Mouse (Mus musculus) cerebellum, adult 11 months (tissue): ENCODE measurements around the gene Slc38a1.

Experiments
- DNase-seq: peaks from one replicate; pipeline ENCODE4 v3.0.0; 2022

Gene Slc38a1

DNA sequence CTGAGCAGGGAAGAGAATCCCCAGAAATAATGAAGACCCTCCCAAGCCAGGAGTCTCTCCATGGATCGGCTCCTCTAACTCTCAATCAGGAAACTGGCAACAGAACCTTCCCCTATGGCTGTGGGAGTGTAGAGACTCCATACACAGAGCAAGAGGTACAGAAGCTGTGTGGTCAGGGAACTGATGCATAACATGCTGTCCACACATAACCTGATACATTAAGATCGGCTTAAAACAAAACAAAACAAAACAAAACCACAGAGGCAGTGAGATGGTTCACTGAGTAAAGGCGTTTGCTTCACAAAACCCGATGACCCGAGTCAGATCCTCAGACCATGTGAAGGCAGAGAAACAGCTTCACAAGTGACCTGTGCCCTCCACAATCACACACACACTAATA, 35.3 kb downstream of the Slc38a1 start:
- DNase-seq: no peak

DNA sequence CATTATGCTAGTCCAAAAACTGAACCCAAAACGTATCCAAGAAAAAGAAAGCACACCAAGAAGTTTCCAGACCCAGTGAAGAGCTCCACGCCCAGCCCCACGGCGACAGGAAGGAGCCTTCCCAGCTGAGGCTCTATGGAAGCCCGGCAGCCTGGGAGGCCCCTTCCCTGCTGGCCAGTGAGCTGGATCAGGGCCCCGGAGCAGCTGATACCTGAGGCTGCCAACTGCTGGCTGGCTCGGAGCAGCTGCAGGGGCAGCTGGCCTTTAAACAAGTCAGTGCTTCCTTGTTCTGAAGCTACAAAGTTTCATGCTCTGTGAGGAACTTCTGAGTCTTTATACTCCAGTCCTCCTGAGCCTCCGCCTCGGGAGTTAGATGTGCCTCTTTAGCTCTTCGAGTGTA, 38.4 kb downstream of the Slc38a1 start:
- DNase-seq: peak; percentile 22

DNA sequence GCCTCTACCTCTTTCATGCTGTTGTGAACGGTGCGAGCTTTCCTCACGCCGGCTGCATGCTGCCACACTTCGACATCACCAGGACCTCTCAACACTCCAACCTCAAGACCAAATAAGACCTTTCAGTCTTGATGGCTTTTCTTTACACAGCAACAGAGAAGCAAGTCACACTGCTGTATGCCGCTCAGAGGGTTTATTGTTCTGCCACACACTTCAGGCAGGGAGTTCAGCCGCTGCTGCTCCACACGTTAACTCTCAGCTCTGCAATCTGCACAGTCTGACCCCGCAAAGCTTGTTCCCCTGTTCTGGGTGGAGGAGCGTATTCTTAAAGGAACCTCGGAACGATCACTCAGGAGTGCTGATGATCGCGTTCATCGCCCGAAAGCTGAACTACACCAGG, 40.7 kb downstream of the Slc38a1 start:
- no peak for DNase-seq

DNA sequence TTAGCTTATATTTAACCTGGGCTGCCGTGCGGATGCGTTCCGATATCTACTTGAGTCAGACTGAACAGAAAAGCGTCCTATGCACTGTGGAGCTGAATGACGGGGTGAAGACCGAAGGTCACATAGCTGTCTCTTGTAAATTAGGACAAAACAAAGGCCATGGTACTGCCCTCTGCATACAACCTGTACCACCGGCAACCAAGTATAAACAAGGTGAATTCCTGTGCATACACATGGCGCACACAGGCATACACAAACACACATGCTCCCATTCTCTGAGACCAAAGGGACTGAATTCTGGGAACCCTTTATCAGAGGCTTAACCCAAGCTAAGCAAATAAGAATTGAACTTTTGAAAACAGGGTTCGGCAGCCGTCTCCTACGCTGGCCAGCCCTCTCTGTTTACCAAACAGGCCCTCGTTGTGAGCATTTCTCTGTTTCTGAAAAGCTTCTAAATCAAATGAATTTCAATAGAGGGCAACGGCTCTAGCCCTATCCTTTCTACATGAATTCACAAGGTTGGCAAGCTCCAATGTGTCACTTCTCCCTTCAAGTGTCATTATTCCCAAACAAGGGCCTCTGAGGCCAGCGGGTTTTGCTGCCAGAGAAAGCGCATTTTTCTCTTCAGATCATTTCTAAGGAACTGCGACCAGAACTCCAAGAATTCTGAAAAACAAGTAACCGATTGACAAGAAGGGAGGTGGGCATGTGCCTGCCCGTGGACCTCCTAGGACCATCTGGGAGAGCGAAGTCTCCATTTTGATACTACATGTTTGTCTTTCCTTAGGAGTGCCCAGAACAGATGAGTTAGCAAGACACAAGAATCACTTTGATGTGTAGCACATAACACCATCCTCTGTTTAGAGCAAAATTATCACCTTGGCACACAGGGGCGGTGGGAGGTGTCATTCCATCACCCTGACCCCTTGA, 42.6 kb downstream of the Slc38a1 start:
- no peak for DNase-seq

DNA sequence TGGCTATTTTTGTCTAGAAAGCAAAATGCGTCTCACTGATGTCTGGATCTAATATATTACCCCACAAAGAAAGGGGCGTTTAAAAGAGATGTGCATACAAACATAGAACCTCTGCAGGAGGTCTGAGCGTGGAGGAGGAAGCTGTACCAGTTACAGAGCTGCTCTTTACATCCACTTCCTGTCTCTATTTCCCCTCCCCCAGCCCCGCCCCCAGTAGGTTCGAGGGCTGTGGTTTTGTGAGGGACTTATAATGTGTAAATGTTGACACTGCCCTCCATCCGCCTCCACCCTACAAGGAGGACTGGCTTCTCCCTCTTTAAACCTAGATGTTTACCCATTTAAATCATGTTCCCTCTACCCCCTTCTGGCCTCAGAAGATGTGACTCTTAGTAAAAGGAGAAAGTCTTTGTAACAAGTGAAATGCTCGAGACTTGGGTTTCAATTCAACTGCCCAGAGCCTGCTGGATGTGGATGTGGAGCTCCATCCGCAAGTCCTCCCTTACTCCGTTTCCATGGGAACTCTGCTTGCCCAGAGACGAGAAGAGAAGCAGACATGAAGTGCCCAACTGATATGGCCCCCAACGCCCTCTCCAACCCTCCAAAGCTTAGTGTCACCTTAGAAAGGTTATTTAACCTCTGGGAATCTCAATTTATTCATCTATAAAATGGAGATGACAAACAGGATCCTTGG, 43.7 kb downstream of the Slc38a1 start:
- no peak for DNase-seq

DNA sequence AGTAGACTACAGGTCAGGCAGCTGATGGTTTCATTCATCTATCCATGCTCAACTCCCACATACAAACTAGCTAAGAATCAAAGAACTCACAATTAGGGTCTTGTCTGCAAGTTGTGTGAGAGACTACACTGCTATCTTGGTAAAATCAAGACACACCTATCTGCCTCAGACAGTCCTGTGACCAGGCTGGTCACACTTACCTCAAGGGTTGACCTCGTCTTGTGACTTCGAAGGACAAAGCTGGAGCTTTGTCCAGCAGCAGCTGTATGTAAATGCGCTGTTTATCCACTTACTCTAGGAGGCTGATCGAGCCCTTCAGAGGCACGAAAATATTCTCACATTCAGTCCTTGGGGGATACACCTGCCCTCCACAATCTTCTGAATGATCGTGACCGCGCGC, 45.6 kb downstream of the Slc38a1 start:
- no peak for DNase-seq

DNA sequence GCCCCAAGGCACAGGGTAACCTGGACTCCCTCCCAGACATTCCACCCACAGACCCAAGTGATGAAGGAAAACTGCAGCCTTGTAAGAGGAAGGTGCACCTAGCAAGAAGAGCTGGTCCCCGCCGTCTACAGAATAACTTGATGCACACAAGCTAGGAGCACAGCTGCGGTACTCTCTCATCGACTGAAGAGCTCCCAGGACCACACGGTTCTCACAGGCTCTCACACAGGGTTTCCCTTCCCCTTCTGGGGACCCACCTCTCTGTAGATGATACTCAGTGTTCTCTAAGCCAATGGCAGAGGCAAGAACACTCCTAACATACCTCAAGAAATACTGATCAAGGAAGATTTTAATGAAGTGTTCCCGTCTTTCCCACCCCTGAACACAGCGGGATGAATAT, 48.4 kb downstream of the Slc38a1 start:
- DNase-seq: no peak

DNA sequence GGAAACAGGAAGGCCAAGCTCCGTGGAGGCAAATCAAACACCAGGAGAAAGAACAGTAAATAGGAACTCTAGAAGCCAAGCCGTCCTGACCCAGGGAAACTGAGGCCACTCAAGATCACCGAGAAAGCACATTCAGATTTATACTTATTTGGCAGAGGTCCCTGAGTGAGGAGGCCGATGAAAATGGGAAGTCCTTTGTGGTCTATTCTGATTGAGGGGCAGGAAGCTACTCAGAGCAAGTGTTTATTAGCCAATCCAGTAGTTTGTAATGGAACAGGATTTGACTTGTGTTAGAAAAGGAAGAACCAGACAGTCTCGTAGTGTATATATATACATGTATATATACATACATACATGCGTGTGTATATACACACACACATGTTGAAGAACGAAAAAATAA, 48.8 kb downstream of the Slc38a1 start:
- DNase-seq: no peak

DNA sequence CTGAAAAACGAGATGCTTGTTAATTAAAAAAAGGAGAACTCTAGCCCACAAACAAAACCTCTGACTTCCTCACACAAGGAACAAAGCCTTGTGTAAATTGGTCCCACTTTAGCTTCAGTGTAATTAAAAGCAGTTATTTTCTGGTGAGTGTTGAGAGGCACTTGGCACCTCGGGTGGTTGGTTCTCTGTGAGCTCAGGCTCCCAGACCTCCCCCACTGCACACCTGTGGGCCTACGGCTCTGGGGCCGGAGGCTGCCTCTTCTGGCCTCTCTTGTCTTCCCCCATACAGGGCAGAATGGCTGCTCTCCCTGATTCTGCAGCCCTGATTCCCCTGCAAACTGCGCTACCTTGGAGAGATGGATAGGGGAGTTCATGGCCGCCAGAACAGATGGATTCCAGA, 49.3 kb downstream of the Slc38a1 start:
- DNase-seq: no peak

DNA sequence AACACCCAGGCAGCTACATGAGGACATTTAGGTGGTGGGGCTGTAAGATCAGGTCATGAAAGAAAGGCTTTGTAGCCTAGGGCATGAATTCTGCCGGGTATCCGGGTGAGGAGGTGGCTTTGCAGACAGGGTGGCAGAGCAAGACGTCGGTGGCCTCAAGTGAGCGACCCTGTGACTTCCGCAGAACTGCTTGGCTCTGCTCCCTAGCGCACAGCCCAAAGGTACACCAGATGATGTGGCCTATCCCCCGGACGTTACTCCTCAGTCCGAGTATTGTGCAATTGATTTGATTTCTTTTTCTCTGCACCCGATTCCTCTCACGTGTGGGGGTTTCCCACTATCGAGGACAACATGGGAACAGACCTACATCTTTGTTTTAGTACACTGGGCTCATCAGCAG, 49.7 kb downstream of the Slc38a1 start:
- DNase-seq: no peak

DNA sequence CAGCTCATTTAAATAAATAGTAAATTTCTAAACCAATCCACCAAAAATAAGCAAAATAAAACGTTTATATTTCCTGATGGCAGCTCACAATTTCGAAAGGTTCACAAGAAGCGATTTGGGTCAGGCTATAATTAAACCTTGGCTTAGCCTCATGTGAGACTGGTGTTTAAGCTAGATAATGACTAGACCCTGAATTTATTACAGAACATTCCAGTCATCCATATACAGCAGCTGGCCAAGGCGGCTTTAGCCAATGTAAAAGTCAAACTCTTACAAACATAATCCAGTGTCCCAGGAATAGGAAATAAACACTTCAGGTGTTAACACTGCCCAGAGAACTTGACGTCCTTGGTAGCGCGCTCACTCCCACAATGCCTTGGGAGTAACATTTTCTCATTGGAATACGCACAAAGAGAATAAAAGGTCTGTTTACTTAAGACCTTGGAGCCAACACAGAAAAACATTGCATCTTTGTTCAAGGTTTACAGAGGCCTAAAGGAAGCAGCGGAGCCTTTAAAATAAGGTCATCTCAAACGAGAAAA, 50.8 kb downstream of the Slc38a1 start:
- DNase-seq: no peak

DNA sequence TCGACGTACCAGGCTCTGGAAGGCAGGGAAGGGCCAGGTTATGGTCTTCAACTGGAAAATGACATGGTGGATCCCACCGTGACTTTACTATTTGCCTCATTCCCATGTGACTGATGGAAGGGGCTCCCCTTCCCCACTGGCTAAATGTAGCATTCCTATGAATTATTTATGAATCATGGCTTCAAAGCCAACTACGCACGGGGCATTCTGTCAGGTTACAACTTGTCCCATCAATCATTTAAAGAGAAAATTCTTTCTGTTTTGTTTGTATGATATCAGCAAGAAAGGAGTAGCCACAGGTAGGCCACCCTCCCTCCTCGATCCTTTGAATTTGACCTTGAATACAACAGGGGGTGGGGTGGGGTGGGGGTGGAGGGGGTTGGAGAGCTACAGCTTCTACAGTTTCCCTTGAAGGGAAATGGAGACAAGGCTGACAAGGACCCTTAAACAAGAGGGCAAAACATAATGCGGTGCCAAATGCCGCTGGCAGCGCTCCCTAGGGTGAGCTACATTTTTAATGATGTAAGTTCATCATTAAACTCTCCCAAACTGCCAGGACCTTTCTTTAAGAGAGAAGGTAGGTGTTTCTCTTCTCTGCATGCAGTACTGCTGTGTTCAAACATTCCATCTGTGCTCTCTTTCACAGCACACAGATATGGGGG, 53.6 kb downstream of the Slc38a1 start:
- no peak for DNase-seq

DNA sequence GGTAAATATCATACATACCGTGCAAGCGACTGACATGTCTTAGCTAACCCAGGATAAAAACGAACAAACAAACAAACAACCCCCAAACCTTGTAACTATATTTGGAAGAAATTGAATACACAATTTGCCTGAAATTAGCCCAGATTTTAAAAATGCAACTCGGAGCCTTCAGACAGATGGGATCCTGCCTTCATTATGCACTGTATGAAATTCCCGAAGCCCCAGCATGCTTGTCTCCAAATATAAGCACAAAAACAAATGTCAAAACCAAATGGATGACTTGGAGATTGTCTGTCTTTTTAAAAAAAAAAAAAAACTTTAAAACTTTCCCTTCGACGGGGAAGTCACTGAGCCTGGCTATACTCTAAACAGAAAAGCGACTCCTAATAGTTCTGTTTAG, 54.7 kb downstream of the Slc38a1 start:
- no peak for DNase-seq

DNA sequence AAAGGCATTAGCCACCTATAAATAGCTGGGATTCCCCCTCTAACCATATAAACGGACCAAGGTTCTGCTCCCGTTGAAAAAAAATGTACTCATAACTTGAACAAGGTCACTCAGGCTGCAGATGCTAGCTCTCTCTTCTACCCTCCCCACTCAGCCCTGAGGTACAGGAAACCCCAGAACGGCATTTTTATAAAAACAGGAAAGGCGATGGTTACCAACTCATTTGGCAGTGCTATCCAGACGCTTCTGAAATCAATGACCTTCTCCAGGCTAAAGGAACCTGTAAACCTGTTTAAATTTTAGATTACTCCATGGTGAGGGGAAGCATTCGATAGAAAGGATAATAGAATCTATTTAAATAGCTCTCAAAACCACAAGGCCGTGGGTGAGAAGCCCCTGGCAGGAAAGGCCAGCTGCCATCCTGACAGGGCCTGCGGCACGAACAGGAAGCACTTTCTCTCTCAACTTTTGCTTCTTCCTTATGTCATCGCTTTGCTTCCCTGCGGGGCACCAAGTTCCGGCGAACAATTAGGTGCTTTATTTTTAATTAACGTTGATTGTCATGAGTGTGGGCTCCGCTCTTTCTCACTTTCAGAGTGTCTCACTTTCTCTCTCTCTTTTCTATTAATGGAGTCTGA, 59.2 kb downstream of the Slc38a1 start:
- no peak for DNase-seq

DNA sequence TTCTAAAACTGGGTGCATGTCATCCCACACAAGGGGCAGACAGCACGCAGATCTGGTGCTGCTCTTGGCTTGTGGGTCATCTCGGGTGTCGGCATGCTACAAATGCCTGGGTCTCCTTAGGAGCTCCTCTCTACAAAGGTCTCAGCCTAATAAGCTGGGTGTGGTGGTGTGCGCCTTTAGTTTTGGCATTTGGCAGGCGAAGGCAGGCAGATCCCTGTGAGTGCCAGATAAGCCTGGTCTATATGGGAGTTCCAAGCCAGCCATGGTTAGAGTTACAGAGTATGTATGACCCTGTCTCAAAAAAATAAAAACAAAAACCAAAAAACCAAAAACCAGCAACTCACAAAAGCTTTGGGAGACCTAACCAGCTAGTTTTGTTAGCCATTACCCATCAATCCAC, 65.7 kb downstream of the Slc38a1 start:
- DNase-seq: no peak

DNA sequence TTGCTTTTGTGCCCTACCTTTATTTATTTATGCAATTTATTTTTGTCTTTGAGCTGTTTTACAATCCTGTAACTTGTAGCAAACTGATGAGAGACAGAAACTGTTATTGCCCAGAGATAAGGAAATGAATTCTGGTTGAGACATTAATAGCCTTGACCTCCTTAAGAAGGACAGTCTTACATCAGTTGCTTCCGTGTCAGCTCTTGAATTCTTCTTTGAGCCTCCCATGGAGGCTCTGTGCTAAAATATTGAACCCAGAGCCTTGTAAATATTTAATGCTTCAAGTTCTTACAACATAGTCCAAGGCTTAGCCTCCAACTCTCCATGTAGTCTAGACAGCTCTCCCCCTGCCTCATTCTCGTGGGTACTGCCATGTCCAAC, 73.7 kb downstream of the Slc38a1 start:
- DNase-seq: no peak

DNA sequence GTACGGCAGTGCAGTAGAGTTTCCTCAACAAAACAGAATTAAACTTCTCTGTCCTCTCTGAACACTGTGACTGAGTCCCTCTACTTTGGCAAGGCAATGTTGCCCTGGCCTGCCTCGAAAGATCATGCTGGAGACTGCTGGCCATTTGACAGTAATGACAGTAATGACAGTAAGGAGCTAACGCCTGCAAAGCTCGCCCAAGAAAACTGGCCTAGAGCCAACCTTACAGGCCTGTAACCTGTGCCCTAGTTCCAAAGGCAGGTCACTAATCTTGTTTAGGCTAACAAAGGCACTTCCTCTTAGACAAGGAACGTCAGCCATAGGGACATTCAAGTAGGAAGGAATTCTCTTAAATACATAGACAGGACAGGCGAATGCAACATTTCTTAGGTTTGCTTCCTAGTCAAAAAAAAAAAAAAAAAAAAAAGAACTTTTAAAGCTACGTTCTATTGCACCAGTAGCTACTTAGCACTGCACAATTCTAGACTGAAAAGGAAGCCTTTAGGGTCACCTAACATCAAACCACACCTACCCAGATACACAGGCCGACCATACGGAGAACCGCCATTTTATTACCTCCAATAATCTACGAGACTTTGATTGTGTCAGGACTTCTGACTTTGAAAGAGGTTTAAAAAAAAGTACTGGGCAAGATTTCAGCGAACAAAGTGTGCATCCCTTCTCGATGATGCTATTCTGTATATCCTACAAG, 74.3 kb downstream of the Slc38a1 start:
- no peak for DNase-seq

DNA sequence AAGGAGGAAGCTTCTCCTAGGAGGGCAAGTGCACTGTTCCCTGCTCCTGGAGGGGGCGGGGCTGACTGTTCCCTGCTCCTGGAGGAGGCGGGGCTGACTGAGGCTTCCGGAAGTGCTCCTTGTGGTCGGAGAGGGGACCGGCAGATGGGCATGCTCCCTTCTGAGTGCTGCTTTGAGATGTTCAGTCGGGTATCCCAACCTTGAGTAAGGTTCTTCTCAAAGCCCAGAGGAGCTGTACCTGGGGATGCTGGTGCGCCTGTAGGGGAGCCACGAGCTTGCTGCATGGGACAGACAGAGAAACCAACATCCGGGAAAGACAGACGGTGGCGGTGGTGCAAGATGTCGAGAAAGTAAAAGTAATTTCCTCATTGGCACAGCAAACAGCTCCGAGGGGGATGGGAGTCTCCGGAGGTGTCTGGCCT, 75.9 kb downstream of the Slc38a1 start:
- no peak for DNase-seq

DNA sequence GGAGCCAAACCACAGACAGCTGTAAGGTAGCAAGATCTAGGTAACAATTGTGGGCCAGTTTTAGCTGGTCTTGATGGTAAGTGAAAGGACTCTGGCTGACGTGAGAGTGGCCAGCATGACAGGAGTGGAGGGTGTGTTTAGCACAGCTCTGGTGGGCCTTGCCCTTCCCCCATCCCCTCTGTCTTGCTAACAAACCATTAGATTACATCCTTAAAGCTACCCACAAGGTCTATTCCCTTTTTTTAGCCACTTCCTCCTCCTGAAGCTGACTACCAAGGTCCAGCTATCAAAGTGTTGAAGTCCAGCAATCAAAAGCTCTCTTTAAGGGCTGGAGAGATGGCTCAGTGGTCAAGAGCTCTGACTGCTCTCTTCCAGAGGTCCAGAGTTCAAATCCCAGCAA, 78.9 kb downstream of the Slc38a1 start:
- no peak for DNase-seq

DNA sequence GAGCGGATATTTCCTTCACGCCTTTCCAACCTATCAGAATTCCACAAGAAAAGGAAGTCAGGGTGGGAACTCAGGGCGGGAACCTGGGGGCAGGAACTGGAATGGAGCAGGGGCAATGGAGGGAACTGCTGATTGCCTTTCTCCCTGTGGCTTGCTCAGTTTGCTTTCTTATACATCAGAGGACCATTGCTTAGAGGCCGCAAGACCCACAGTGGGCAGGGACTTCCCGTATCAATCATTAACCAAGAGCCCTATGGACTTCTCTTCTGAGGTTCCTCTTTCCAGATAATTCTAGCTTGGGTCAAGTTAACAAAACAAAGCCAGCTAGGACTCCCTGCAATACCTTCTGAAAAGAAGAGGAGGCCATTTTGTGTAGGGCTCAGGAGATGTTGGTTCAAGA, 80.2 kb downstream of the Slc38a1 start:
- DNase-seq: no peak

DNA sequence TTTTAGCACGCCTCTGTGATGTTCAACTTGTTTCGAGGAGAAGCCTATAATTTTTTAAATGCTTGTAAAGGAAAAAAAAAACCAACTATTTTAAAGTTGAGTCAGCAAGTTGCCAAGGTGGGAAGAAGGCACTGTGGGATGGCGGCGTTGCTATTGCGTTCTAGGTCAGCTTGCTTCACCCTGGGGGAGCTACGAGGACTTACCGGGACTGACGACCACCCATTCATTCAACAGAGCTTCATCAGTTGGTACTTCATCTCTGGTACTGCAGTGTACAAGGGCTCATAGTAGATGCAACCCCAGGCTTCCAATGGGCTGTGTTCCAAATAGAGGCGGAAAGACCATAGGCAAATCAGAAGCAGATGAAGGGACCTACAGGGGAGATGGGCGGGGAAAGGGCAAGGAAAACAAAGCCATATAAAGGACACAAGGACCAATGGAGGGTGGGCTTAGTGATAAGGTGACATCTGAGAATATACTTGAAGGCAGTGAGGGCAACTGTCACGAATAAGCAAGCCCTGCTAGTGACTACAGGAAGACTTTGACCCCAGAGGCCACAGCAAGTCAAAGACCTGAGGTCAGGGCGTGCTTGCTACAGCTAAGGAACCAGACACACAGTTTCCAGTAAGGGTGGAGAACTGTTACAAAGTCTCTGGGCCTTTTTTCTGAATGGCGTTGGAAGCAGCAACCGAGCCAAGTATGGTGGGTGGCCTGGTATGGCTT, 82.0 kb downstream of the Slc38a1 start:
- DNase-seq: no peak
